Mouse (Mus musculus): Measurements from ENCODE around the gene Bmp8b.

DNA sequence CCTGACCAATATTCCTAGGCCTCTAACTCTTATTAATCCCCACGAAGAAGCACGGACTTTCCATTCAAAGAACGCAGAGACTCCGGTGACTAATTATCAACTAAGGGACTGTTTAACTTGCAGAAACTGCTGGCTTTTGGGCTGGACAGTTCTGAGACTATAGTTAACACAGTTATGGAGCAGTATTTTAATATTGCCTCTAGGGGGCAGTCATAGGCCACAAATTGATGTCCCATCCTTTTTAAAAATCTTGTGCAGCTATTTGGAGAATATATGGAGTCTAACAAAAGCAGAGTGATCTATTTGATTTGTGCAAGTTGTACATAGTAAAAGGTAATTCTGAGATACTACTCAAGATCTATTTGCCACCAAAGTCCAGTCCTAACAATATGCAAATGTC, 50.0 kb downstream of the Bmp8b start:
- no peak for TF ChIP-seq MAFK (IDR thresholded peaks at IDR 0.05; ENCODE audit: insufficient read depth, low read depth, low read length)
- TF ChIP-seq ZNF384 (IDR thresholded peaks at IDR 0.05; ENCODE audit: low read depth, low read length) = no peak
- TF ChIP-seq CHD2 (IDR thresholded peaks at IDR 0.05; ENCODE audit: low read depth, low read length) = no peak
- TF ChIP-seq HCFC1 (IDR thresholded peaks at IDR 0.05; ENCODE audit: borderline replicate concordance, insufficient read depth, low read length) = no peak

All from ES-E14 (cell line).